Mouse (Mus musculus) ES-Bruce4 (cell line): ENCODE data around the gene Elf4.
A peak's percentile ranks its signal among the peaks of the same experiment; 100 is the strongest.

Source experiments
- CTCF ChIP-seq: IDR thresholded peaks from one replicate; pipeline ENCODE4 v1.8.1; 2011; ENCODE audit warnings: low read depth, low read length
- EP300 ChIP-seq: IDR thresholded peaks from 2 replicates; pipeline ENCODE4 v1.6.1; 2011; ENCODE audit warnings: low read depth, low read length; ENCODE audit not compliant: insufficient read depth
- POLR2A ChIP-seq: IDR thresholded peaks from one replicate; pipeline ENCODE4 v1.8.1; 2011; ENCODE audit warnings: low read length; ENCODE audit not compliant: insufficient read depth

- peak; percentile 56 for TF ChIP-seq CTCF
- no peak for TF ChIP-seq POLR2A
- no peak for TF ChIP-seq EP300
Measured at GRCm38 (mm10) chrX:48409611-48410387, 53.1 kb downstream of the Elf4 start.
